ENCODE assay signal across 8 mouse cellular contexts in genomic region chr7:140955342-140955741, GRCm38 (mm10). TPM values are rescaled to one million over a fixed set of nuclear protein-coding genes. Genes with fewer than 3 reads are reported as not detected.
A peak's percentile ranks its signal among the peaks of the same experiment; 100 is the strongest.
DNase-seq lines count a peak whose midpoint lies in the region; ATAC-seq lines count a peak whose summit lies in the region.

No protein-coding gene starts in this region.

- H3K4me3 ChIP-seq in embryonic facial prominence, embryonic 15.5 days (replicated peaks) = peak overlapping the region; percentile 66
- peak overlapping the region; percentile 33 for H3K4me3 ChIP-seq in neural tube, embryonic 15.5 days (replicated peaks)

- DNase-seq in thymus, postnatal 0 days (ENCODE audit: low spot score) = peak; percentile 26
- DNase-seq in thymus, postnatal 4 days = no peak
- peak; percentile 29 for DNase-seq in liver
- no peak for DNase-seq in cerebellum, adult 9-11 months
- DNase-seq in adrenal gland, postnatal 25 days = no peak

- peak overlapping the region; percentile 82 for H3K4me2 ChIP-seq in embryonic facial prominence, embryonic 15.5 days (replicated peaks)
- H3K4me2 ChIP-seq in neural tube, embryonic 15.5 days = peak overlapping the region; percentile 54

- no peak for ATAC-seq in embryonic facial prominence, embryonic 15.5 days (ENCODE audit: insufficient number of reproducible peaks, low FRiP score, low TSS enrichment, low read depth)
- ATAC-seq in neural tube, embryonic 15.5 days (ENCODE audit: low FRiP score) = peak; percentile 53
- ATAC-seq in frontal cortex, adult (ENCODE audit: low TSS enrichment) = no peak

- H3K27me3 ChIP-seq in embryonic facial prominence, embryonic 15.5 days = no peaks in the 10 kb centered on the region
- no peaks in the 10 kb centered on the region for H3K27me3 ChIP-seq in neural tube, embryonic 15.5 days (replicated peaks)

- H3K36me3 ChIP-seq in embryonic facial prominence, embryonic 15.5 days = peaks cover 7% of the 10 kb centered on the region; the same call in 1 of the 2 replicates
- H3K36me3 ChIP-seq in neural tube, embryonic 15.5 days = no peaks in the 10 kb centered on the region

- H3K9ac ChIP-seq in embryonic facial prominence, embryonic 15.5 days = peak overlapping the region; percentile 74
- H3K9ac ChIP-seq in neural tube, embryonic 15.5 days (replicated peaks) = peak overlapping the region; percentile 18; the same call in 1 of the 2 replicates

- H3K4me1 ChIP-seq in embryonic facial prominence, embryonic 15.5 days = peaks cover 64% of the 10 kb centered on the region
- H3K4me1 ChIP-seq in neural tube, embryonic 15.5 days = peaks cover 24% of the 10 kb centered on the region

- peak overlapping the region; percentile 98 for H3K27ac ChIP-seq in embryonic facial prominence, embryonic 15.5 days (replicated peaks)
- peak overlapping the region; percentile 35; the same call in 1 of the 2 replicates for H3K27ac ChIP-seq in neural tube, embryonic 15.5 days (replicated peaks)

- under 1% methylated on average over 17 of the region's 17 CpGs for WGBS in embryonic facial prominence, embryonic 15.5 days
- WGBS in neural tube, embryonic 15.5 days = 11% methylated on average over 17 of the region's 17 CpGs

- no peaks in the 10 kb centered on the region for H3K9me3 ChIP-seq in embryonic facial prominence, embryonic 15.5 days (replicated peaks)
- no peaks in the 10 kb centered on the region for H3K9me3 ChIP-seq in neural tube, embryonic 15.5 days (replicated peaks)

RNA-seq across cellular contexts. Expression of gene Gm45717, which starts 0.4 kb away (rescaled TPM):
- not detected in 2 replicates for polyA plus RNA-seq in thymus, postnatal 0 days (2015; fragmentation: Nextera tagmentation; extraction: Ambion mirVana)
- 0.96 TPM in 1 of 2 replicates, not detected in the other for polyA plus RNA-seq in embryonic facial prominence, embryonic 15.5 days (2015; fragmentation: Nextera tagmentation; extraction: Ambion mirVana)
- polyA plus RNA-seq in neural tube, embryonic 15.5 days (2015; fragmentation: Nextera tagmentation; extraction: Ambion mirVana) = not detected in 2 replicates
- total RNA-seq in adrenal gland, postnatal 25 days (2021) = not detected in 2 replicates

RNA-seq across cellular contexts. Expression of gene Ifitm2, which starts 0.4 kb away (rescaled TPM):
- polyA plus RNA-seq in thymus, postnatal 0 days (2015; fragmentation: Nextera tagmentation; extraction: Ambion mirVana) = 443 and 459 TPM in 2 replicates
- polyA plus RNA-seq in embryonic facial prominence, embryonic 15.5 days (2015; fragmentation: Nextera tagmentation; extraction: Ambion mirVana) = 1,542 and 1,589 TPM in 2 replicates
- polyA plus RNA-seq in neural tube, embryonic 15.5 days (2015; fragmentation: Nextera tagmentation; extraction: Ambion mirVana) = 197 and 409 TPM in 2 replicates
- total RNA-seq in adrenal gland, postnatal 25 days (2021) = 418 and 471 TPM in 2 replicates

RNA-seq across cellular contexts. Expression of gene Ifitm5, which starts 5.3 kb away (rescaled TPM):
- polyA plus RNA-seq in thymus, postnatal 0 days (2015; fragmentation: Nextera tagmentation; extraction: Ambion mirVana) = 0.39 and 0.63 TPM in 2 replicates
- polyA plus RNA-seq in embryonic facial prominence, embryonic 15.5 days (2015; fragmentation: Nextera tagmentation; extraction: Ambion mirVana) = 110 and 112 TPM in 2 replicates
- polyA plus RNA-seq in neural tube, embryonic 15.5 days (2015; fragmentation: Nextera tagmentation; extraction: Ambion mirVana) = 3.0 and 4.5 TPM in 2 replicates
- 1.8 and 2.0 TPM in 2 replicates for total RNA-seq in adrenal gland, postnatal 25 days (2021)

RNA-seq across cellular contexts. Expression of gene Ifitm1, which starts 11.7 kb away (rescaled TPM):
- polyA plus RNA-seq in thymus, postnatal 0 days (2015; fragmentation: Nextera tagmentation; extraction: Ambion mirVana) = 109 and 131 TPM in 2 replicates
- polyA plus RNA-seq in embryonic facial prominence, embryonic 15.5 days (2015; fragmentation: Nextera tagmentation; extraction: Ambion mirVana) = 126 and 137 TPM in 2 replicates
- polyA plus RNA-seq in neural tube, embryonic 15.5 days (2015; fragmentation: Nextera tagmentation; extraction: Ambion mirVana) = 20.6 and 115 TPM in 2 replicates
- total RNA-seq in adrenal gland, postnatal 25 days (2021) = 3.6 and 3.9 TPM in 2 replicates

RNA-seq across cellular contexts. Expression of gene Pgghg, which starts 14.2 kb away (rescaled TPM):
- 15.5 and 18.6 TPM in 2 replicates for polyA plus RNA-seq in thymus, postnatal 0 days (2015; fragmentation: Nextera tagmentation; extraction: Ambion mirVana)
- polyA plus RNA-seq in embryonic facial prominence, embryonic 15.5 days (2015; fragmentation: Nextera tagmentation; extraction: Ambion mirVana) = 26.3 and 29.0 TPM in 2 replicates
- polyA plus RNA-seq in neural tube, embryonic 15.5 days (2015; fragmentation: Nextera tagmentation; extraction: Ambion mirVana) = 6.3 and 10.2 TPM in 2 replicates
- total RNA-seq in adrenal gland, postnatal 25 days (2021) = 32.3 and 43.2 TPM in 2 replicates

Comparison
In these comparisons a context has a peak if more than half of its experiments do, and no peak if none do; other contexts are left out.
1. DNase-seq: peak in thymus, postnatal 0 days (single experiment) and liver (single experiment); none in thymus, postnatal 4 days (single experiment), cerebellum, adult 9-11 months (single experiment) and adrenal gland, postnatal 25 days (single experiment).
2. RNA of gene Ifitm5, which starts 5.3 kb away (polyA plus RNA-seq): 110 to 112 TPM in embryonic facial prominence, embryonic 15.5 days; 3.0 to 4.5 TPM in neural tube, embryonic 15.5 days and 0.39 to 0.63 TPM in thymus, postnatal 0 days; every median in the first group is over 10 times any median in the second.